Mouse (Mus musculus) heart, adult 8-10 months (tissue): ENCODE measurements at regions not wholly inside any gene's neighbourhood (a gene's known extent, or its start where the extent isn't known, plus 50 kb on each side); places are given as distances from the start of the nearest gene placed in this dataset.

ENCODE experiments used
- DNase-seq: peaks from one replicate; pipeline ENCODE4 v3.0.0; 2022; ENCODE audit warnings: low spot score

DNA sequence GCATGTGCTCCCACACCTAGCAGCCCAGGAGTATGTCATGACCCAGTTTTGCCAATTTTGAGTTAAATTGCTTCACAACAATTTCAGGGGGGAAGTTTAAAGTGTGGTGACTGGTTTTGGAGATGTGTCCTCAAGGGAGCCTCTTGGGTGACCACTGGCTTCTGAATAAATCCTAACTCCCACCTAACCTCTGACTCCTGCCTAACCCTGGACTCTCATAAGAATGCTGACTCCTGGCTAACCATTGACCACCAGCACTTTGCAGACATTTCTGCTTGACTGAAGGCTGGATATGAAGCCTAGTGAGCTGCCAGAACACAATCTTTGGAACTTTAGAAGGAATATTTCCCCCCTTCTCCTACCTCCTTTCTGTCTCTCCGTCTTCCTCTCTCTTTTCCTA lies 133.3 kb upstream of the Tmpo start:
- no peak for DNase-seq

DNA sequence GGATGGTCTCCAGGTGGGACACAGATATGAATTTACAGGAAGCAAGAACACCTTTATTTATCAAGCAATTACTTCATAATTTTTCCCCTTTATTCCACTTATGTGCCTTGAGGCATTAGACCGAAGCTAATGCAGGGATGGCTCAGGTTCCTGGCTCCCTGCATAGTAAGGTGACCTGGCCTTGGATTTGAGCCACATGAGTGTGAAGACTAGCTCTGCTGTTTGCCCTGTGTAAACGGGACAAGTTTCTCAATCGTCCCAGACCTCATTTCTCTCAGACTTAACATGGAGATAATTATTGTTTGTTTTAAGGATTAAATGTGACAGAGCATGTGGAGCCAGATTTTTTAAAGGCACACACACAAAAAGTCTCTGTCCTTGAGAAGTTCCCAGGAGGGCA lies 132.2 kb upstream of the Tmpo start:
- DNase-seq = no peak

DNA sequence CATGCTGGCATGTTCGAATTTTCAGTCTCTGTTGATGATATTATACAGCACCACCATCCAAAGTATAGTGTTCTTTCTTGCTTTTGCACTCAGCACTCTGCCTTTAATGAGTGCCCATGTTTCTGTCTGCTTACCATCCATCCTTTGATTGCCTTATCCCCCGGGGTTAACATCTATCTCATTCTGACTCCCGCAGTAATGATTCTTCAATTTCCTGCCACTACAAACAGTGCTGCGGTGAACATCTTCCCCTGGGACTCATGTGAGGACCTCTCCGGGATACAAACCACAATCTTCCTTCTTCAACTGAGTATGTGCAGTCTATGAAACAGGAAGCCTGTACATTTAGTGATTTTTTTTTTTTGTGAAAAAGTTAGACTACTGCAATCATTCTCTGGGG lies 131.8 kb upstream of the Tmpo start:
- DNase-seq = no peak

DNA sequence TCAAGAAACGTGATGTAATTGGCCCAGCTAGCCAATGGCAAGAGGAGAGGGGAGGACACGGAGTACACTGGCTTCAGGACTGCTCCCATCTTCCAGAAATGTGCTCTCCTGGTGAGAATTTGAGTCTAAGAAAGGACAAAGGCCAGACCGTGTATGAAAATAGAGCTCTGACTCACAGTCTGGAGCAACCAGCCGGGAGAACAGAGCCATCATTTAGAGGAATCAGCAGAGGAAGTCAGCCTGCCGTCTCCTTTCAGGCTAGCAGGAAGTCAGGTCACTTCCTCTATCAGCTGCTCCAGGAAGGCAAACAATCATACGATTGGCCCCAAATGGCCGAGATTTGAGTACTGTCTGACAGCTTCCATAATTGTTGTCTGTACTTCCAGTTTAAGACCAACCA lies 119.0 kb upstream of the Tmpo start:
- no peak for DNase-seq

DNA sequence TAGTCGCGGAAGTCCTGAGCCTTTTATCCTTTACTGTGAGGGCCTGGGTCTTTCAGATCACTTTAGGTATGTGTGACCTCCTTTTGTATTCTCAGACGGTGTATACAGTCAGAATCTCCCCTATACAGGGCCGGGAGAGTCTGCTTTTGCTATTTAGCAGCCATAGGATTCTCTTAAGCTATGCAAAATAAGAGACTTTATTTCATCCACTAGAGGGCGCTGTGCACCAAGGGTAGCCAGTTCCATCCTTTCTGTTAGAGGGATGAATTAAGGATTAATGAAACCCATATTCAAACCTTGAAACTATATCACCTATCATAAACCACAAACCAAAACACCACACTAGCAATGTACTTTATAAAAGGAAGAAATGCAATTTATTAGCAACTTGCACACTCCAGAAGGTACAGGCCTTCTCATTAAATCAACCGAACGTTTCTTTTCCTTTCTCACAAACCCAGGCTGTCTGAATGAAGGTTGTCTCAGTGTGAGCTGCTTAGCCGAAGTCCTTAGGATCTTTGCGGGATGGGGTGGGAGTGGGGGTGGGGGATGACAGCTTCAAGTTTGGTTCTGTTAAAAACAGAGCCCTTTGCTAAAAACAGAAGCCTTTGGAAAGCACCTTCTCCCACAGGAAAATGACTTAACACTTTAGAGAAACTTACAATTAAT lies 116.8 kb upstream of the Tmpo start:
- DNase-seq = peak; percentile 55

DNA sequence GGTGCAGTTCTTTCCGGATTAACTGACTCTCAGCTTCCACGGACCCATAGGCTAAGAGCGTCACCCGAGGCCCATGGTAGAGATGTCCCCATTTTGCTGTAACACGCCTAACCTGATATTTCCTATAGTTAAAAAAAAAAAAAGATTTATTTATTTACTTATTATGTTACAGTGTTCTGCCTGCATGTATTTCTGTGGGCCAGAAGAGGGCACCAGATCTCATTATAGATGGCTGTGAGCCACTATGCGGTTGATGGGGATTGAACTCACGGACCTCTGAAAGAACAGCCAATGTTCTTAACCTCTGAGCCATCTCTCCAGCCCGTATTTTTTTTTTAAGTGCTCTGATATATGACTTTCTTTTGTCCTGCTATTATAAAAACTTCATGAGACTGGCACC lies 114.2 kb upstream of the Tmpo start:
- DNase-seq = no peak

DNA sequence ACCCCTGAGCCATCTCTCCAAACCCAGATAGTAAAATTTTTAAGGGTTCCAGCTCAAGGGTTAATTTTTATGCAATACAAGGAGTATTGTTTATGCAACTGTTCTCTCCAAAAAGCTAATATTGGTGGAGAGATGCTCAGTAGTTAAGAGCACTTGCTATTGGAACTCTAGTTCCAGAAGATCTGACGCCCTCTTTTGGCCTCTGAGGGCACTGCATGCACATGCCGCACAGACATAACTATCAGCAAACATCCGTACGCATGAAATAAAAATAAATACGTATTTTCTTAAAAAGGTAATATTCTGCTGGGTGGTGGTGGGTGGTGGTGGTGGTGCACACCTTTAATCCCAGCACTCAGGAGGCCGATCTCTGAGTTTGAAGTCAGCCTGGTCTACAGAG lies 112.1 kb upstream of the Tmpo start:
- DNase-seq = no peak

DNA sequence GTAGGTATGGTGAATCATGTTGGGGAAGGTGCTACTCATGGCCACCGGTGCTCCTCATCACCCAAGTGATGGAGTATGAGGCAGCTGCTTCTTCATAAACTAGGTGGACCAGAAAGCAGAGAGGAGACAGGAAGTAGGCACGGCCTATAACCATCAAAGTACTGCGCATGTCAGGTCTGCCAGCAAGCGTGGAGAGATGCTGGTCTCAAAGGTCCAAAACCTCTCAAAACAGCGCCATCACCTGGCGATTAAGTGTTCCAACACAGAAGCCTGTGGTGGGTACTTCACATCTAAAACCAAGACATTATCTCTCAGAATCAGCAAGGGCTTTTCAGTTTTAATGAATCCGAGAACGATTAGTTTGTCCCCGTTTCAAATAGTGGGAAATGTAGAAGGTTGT lies 103.1 kb upstream of the Tmpo start:
- DNase-seq = no peak

DNA sequence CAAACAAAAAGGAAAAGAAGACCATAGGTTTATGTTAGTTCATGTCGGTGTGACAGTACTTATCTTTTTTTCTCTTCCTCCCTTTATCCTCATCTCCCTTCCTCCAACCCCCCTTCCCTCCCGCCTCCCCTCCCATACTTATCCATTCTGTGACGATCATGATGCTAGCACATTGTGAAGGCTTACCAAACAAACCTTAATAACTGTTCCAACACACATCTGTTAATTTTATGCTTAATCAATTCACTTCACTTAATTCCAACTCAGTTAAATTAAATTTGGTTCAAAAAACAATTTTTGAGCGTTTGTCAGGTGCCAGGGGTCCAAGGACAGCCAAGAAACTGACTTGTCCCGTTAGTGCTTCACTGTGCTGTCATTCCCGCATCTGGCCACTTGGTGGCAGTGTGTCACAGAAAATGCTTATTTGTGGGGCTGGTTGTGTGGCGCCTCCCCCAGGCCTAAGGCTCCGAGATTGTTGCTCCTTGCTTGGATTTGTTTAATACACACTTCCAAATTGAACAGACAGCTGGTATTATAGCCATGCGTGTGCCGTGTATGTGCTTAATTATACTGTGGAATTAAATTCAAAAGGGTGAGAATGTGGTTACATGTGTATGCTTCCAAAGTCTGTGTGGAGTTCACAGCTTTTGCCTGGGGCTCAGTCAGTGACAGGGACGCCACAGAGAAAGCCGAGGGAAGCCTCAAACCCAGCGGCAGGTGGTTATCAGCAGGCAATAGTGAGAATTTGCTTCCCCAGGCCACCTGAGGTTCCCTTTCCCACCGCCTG lies 90.0 kb upstream of the Tmpo start:
- peak; percentile 89 for DNase-seq

DNA sequence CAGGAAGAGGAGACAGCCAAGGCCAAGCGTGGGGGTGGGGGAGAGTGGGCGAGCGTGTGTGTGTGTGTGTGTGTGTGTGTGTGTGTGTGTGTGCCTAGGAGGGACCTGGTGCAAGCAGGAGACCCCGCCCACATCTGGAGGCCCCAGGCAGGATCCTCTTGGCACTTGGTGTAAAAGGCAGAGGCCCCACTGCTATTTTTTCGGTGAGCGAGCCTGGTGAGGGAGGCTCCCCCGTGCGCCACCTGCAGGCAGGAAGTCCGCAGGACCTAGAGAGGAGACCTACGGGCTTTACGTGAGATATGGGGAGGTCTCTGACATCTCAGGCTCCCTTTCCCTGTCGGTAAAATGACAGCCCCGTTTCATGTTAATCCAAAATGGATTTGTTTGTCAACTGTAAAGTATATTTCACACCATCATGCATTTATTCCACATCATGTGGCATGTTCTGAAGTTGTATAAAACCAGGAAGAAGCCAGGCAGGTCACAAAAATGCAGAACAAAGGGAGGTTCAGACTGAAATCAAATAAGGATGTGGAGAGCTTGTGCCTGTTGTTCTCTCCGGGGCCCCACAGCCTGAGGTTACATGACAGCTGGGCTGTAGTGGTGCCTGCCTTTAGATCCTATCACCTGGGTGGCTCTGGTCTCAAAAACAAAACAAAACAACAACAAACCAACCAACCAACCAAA lies 89.3 kb upstream of the Tmpo start:
- peak; percentile 55 for DNase-seq

DNA sequence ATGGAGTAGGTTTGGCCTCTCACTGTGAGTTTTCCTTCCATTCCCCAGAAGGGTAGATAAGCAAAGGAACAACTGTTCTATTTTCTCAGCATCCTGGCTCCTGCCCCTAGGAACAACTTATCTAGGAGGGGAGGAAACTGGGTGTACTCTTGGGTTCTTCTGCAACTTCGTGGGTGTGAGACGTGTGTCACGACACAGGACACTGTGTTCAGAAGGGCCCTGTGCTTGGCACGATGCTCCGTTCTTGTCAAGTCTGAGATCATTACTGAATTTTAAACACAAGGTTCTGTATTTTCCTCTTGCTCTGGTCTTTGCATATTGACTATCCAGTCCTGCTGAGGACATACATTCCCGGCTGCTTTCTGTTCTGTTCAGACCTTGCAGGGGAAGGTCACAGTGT lies 86.8 kb upstream of the Tmpo start:
- DNase-seq = peak; percentile 72

DNA sequence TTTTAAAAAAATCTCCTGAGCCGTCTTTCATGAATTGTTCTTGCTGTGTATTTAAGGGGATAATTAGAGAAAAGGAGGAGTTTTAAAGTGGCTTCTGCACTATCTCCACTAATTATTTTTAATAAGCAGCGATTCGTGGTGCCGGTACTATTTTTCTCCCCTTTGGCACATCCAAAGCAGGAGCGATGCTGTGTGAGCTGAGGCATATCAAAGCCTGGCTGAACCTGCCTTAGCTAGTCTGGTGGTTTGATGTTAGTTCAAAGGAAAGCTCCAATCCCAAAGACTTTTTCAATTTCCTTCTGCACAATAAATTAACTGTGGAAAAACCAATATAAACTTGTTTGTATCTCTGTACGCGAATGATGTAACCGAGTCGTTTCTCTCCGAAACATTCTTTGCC lies 79.3 kb upstream of the Tmpo start:
- DNase-seq = no peak

DNA sequence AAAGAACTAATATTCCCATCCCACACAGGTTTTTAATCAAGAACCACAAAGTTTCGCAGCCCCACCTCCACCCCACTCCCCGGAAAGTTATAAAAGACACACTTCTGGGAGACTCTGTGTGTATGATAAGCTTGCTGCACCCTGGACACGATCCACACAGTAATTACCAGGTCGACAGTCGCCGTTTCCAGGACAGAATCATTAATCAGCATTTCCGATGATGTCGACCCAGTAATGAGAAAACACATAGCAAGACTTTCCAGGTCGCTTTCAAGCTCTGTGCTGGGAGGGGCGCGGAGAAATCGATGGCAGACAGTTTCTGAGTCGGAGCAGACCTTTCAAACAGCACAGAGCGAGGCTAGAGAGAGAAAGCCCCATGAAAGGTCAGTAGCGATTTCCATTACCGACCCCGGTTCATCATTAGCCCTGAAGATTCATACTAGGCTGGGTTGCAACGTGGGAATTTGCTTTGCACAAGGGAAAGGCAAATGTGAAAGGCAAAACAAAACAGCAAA lies 68.6 kb upstream of the Tmpo start:
- no peak for DNase-seq

DNA sequence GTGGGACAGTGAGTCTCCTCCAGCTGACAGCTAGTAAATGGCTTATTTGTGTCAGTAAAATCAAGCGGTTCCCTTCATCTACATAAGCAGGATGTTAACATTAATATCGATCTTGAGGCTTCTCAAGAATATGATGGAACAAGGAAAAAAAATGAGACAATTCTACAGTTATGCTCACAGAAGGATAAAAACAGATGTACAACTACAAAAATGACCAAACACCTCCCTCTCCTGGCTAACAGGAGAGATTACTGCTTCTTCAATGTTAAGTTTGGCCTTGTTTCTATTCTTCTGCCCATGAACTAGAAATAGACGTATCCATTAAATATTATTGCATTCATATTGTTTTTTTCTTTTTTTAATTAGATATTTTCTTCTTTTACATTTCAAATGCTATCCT lies 63.2 kb upstream of the Tmpo start:
- no peak for DNase-seq

DNA sequence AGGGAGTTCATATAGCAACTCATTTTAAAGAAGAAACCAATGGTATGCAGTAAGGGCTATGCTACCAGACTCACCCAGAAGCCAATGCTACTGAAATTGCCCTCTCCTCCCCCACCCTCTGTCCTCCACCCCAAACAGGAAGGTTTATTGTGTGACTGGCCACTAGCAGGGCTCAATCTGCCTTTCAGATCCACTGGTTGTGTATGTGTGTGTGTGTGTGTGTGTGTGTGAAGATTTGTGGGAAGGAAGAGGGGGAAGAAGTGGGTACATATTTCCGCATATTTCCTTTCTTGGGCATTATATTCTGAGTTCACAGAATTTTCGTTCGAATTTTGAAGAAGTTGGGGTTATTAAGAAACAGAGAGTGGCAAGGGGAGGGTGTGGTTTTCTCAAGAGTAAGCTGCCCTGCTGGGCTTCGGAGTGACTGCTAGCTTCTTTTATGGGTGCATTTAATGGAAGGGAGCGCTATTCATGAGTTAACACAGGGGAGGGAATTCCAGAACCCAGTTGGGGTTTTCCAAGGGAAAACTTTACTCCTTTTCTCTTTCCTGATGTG lies 61.5 kb upstream of the Tmpo start:
- DNase-seq = no peak

DNA sequence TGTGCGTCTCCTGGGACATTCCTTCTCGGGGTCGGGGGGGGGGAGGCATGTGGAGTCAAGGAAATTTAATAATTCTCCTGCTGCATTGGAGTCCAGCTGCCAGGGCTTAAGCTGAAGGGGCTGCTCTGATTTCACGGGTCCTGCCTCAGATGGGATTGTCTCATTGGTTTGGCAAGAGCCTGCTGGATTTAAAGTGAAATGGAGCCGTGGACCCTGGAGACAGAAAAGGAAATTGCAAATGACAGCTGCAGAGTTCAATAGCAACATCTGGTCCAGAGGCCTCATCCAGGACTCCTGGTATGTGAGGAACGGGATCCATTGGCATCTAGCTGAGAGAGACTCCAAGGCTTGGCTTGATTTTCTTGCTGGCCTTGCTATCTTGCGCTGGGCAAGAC lies 60.5 kb upstream of the Tmpo start:
- DNase-seq = peak; percentile 48

DNA sequence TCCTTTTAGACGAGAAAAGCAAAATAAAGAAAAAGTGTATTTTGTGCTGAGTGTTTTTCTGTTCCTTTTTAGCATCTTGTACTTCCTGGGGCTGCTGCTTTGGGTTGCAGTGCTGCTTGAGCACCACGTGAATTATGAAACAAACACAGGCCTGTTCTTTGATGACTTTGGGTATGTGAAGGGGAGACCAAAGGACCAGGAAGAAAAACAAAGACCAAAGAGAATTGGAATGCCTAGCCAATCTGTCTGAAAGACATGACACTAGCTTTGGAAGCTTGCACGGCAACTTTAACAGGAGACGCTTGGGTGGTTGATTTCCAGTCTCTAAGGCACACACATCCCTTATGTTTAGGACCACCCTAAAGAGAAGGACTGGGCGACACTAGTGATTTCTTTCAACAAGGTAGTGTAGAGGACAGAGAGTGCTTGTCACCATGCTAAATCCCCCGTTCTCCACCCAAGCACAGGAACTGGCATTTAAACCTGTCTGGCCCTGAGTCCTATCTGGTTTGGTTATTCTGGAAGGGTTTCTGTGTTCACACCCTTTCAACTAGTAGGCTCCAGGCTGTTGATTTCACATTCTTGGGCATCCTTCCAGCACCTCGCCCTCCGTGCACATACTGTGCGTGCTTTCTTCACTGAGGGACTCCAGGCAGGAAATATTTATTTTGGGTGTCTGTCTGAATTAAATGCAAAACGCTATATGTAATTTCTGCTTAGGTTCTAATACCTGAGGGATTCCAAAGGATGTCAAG lies 59.9 kb upstream of the Tmpo start:
- DNase-seq = peak; percentile 81

DNA sequence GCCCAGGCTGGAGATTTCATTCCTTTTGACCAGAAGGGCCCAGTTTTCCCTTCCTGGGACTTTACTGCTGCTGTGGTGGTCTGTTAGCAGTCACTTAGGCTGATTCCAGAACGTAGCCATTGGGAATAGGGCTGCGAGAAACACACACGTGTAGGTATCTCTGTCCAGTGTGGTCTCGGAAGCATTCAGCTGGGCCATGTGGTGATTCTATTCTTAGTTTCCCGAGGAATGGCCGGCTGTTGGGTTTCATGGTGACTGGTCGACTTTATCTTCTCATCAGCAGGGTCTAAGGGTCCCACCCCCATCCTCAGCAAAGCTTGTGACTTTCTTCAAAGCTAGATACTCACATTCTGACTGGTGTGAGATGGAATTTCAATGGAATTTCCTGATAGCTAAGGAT lies 59.2 kb upstream of the Tmpo start:
- no peak for DNase-seq

DNA sequence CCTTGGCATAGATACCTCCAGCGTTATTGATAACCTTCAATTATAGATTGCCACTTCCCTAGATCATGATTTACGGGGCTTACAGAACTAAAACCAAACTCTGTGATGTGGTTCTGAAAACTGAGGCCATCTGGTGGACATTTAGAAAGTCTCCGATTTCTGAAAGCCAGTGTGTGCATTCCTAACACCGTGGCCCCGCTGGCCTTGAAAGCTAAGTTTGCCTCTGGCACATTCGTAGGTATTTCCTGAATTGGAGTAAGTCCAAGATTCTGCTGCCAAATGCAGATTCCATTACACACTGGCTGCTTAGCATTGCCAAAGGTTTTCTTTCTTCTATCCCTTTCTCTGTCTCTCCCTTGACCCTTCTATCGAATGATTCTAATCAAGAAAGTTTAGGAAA lies 55.7 kb upstream of the Tmpo start:
- DNase-seq = peak; percentile 63

DNA sequence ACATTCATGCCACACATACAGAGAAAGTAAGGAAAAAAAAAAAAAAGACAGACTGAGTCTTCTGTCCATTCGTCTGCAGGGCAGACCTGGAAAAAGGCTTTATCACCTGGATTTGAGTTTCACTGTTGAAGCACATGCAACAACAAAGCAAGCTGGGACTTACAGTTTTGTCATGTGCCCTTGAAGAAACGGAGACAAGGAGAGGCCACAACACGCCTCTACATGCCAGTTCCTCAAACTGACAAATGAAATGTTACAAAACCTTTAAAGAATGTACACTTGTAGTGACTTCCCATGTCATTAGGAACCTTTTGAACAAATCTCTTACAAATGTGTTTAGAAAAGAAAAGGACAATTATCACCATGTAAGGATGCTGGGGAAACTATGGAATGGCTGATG lies 53.6 kb upstream of the Tmpo start:
- DNase-seq = no peak
